Mouse (Mus musculus) heart, embryonic 14.5 days (tissue): ENCODE measurements around the gene Osmr. TPM values are rescaled to one million over a fixed set of nuclear protein-coding genes. Genes with fewer than 3 reads are reported as not detected.

ENCODE experiments used
- ATAC-seq: fragments of 200-750 bp; cut with Nextera tagmentation; 2 replicates; pipeline ENCODE4 v1.8.0; 2017; ENCODE audit warnings: low read depth, moderate TSS enrichment; ENCODE audit not compliant: insufficient number of reproducible peaks, insufficient read depth, low FRiP score
- H3K27ac ChIP-seq, 2 experiments: fragments of 200-500 bp in 1 of 2; fragments of 300-500 bp in 1 of 2; sonication (generic) in 1 of 2; replicated peaks in 1 of 2; 2 replicates each; pipeline ENCODE4 v1.5.1; 2012 to 2014; ENCODE audit warnings: low read depth in 2 of 2, low read length in 2 of 2, control low read depth in 1 of 2, mild to moderate bottlenecking in 1 of 2, mixed read lengths in 1 of 2; ENCODE audit not compliant: control insufficient read depth in 1 of 2, insufficient read depth in 1 of 2
- H3K27me3 ChIP-seq: fragments of 300-500 bp; sonication (generic); 2 replicates; pipeline ENCODE4 v1.6.1; 2014; ENCODE audit warnings: mild to moderate bottlenecking, low read length, control low read depth; ENCODE audit not compliant: control insufficient read depth, insufficient read depth
- H3K36me3 ChIP-seq: fragments of 300-500 bp; sonication (generic); 2 replicates; pipeline ENCODE4 v1.6.1; 2014; ENCODE audit warnings: mild to moderate bottlenecking, control low read depth, low read length, mixed read lengths; ENCODE audit not compliant: control insufficient read depth, insufficient read depth
- H3K4me1 ChIP-seq, 2 experiments: fragments of 200-500 bp in 1 of 2; fragments of 300-500 bp in 1 of 2; sonication (generic) in 1 of 2; 2 replicates each; pipeline ENCODE4 v1.6.1; 2012 to 2014; ENCODE audit warnings: low read length in 2 of 2, control low read depth in 1 of 2, mixed read lengths in 1 of 2; ENCODE audit not compliant: control insufficient read depth in 2 of 2, insufficient read depth in 2 of 2
- H3K4me2 ChIP-seq: fragments of 300-500 bp; sonication (generic); 2 replicates; pipeline ENCODE4 v1.6.1; 2014; ENCODE audit warnings: mild to moderate bottlenecking, low read length
- H3K4me3 ChIP-seq, 2 experiments: fragments of 200-500 bp in 1 of 2; fragments of 300-500 bp in 1 of 2; sonication (generic) in 1 of 2; 2 replicates each; pipeline ENCODE4 v1.5.1; 2012 to 2014; ENCODE audit warnings: low read length in 2 of 2, mild to moderate bottlenecking in 2 of 2, control low read depth in 1 of 2, low read depth in 1 of 2, moderate library complexity in 1 of 2; ENCODE audit not compliant: control insufficient read depth in 1 of 2, insufficient read depth in 1 of 2
- H3K9ac ChIP-seq: fragments of 300-500 bp; sonication (generic); 2 replicates; pipeline ENCODE4 v1.6.1; 2014; ENCODE audit warnings: mild to moderate bottlenecking, low read length
- H3K9me3 ChIP-seq: fragments of 300-500 bp; sonication (generic); 2 replicates; pipeline ENCODE4 v1.6.1; 2016; ENCODE audit warnings: low read length, control low read depth; ENCODE audit not compliant: control insufficient read depth
- WGBS: fragments of 180-500 bp; shearing (Covaris S2); extraction: QIAGEN DNeasy Blood & Tissue Kit; methylation state at CpG from one replicate; pipeline ENCODE4 v1.1.7; 2014; 5-methylcytosine and 5-hydroxymethylcytosine counted together
- polyA plus RNA-seq: library from polyadenylated mRNA; unstranded; fragments of >200 nt; fragmentation: Nextera tagmentation; extraction: Ambion mirVana; gene quantifications from 2 replicates; pipeline ENCODE4 v1.2.1, GENCODE M21; 2014

Gene Osmr
- polyA plus RNA-seq, 1 experiment from 2014 or later = 4.3 TPM

GRCm38 (mm10) chr15:6905726-6906125, 31.0 kb upstream of the Osmr start:
- Histone ChIP-seq H3K9ac (no peak overlapping the region), H3K9me3 (no peaks in the 10 kb centered on the region), H3K27ac (no peak overlapping the region), H3K36me3 (no peaks in the 10 kb centered on the region), H3K4me3 (no peak overlapping the region), H3K4me2 (no peak overlapping the region), H3K4me1 (peaks cover 0 to 9% of the 10 kb centered on the region in 2 experiments; a peak in 1 of 4 replicates), H3K27me3 (0 out of 2 replicates have a peak, but pooled peaks cover 4% of the 10 kb centered on the region)
- 76% methylated on average over 4 of the region's 4 CpGs for WGBS
- ATAC-seq = no peak

- Histone ChIP-seq H3K27ac (no peak overlapping the region), H3K27me3 (0 out of 2 replicates have a peak, but pooled peaks cover 4% of the 10 kb centered on the region), H3K36me3 (no peaks in the 10 kb centered on the region), H3K4me3 (no peak overlapping the region), H3K4me2 (no peak overlapping the region), H3K9me3 (no peaks in the 10 kb centered on the region), H3K9ac (no peak overlapping the region), H3K4me1 (no peaks in the 10 kb centered on the region)
- WGBS = 64% methylated on average over 9 of the region's 9 CpGs
- ATAC-seq = no peak
Measured at GRCm38 (mm10) chr15:6903286-6903975, 28.7 kb upstream of the Osmr start.

- H3K27me3 ChIP-seq = no peaks in the 10 kb centered on the region
- no peak overlapping the region for H3K4me2 ChIP-seq
- H3K36me3 ChIP-seq = no peaks in the 10 kb centered on the region
- H3K27ac ChIP-seq = no peak overlapping the region
- H3K9me3 ChIP-seq = no peaks in the 10 kb centered on the region
- no peak overlapping the region for H3K9ac ChIP-seq
- ATAC-seq = no peak
- WGBS = 80% methylated on average over 5 of the region's 5 CpGs
- H3K4me1 ChIP-seq = no peaks in the 10 kb centered on the region
- no peak overlapping the region for H3K4me3 ChIP-seq
Measured at GRCm38 (mm10) chr15:6901982-6902639, 27.3 kb upstream of the Osmr start.

GRCm38 (mm10) chr15:6901236-6901635, 26.5 kb upstream of the Osmr start:
- ATAC-seq = no peak
- Histone ChIP-seq H3K4me2 (no peak overlapping the region), H3K9me3 (no peaks in the 10 kb centered on the region), H3K27ac (no peak overlapping the region), H3K4me1 (no peaks in the 10 kb centered on the region), H3K36me3 (no peaks in the 10 kb centered on the region), H3K27me3 (no peaks in the 10 kb centered on the region), H3K4me3 (no peak overlapping the region), H3K9ac (no peak overlapping the region)
- 61% methylated on average over 6 of the region's 6 CpGs for WGBS

GRCm38 (mm10) chr15:6884260-6884659, 9.5 kb upstream of the Osmr start:
- 71% methylated on average over 6 of the region's 6 CpGs for WGBS

GRCm38 (mm10) chr15:6883816-6884215, 9.0 kb upstream of the Osmr start:
- H3K4me3 ChIP-seq = no peak overlapping the region
- WGBS = 56% methylated on average over 5 of the region's 5 CpGs
- no peaks in the 10 kb centered on the region for H3K27me3 ChIP-seq
- H3K4me1 ChIP-seq = 0 out of 4 replicates have a peak, but pooled peaks cover 0 to 3% of the 10 kb centered on the region in 2 experiments
- no peak overlapping the region for H3K9ac ChIP-seq
- no peaks in the 10 kb centered on the region for H3K36me3 ChIP-seq
- no peaks in the 10 kb centered on the region for H3K9me3 ChIP-seq
- no peak for ATAC-seq
- no peak overlapping the region for H3K27ac ChIP-seq
- H3K4me2 ChIP-seq = no peak overlapping the region

More at GRCm38 (mm10) chr15:6884260-6884659, 9.5 kb upstream of the Osmr start:
- Histone ChIP-seq H3K4me1 (0 out of 4 replicates have a peak, but pooled peaks cover 0 to 3% of the 10 kb centered on the region in 2 experiments), H3K9ac (no peak overlapping the region), H3K27me3 (no peaks in the 10 kb centered on the region), H3K27ac (no peak overlapping the region), H3K36me3 (no peaks in the 10 kb centered on the region), H3K4me3 (no peak overlapping the region), H3K4me2 (no peak overlapping the region), H3K9me3 (no peaks in the 10 kb centered on the region)
- no peak for ATAC-seq

- Histone ChIP-seq H3K36me3 (no peaks in the 10 kb centered on the region), H3K27me3 (no peaks in the 10 kb centered on the region), H3K4me2 (no peak overlapping the region), H3K4me1 (0 out of 4 replicates have a peak, but pooled peaks cover 0 to 3% of the 10 kb centered on the region in 2 experiments), H3K27ac (no peak overlapping the region), H3K9me3 (no peaks in the 10 kb centered on the region), H3K4me3 (no peak overlapping the region), H3K9ac (no peak overlapping the region)
- no peak for ATAC-seq
- 62% methylated on average over 4 of the region's 4 CpGs for WGBS
Measured at GRCm38 (mm10) chr15:6883091-6883490, 8.3 kb upstream of the Osmr start.
